Mouse (Mus musculus): ENCODE data around the gene Serpina3j. TPM values are rescaled to one million over a fixed set of nuclear protein-coding genes. Genes with fewer than 3 reads are reported as not detected.
"Not testable (repeated sequence)": the region's sequence is repeated elsewhere in the genome, so short reads cannot be mapped to it uniquely, and the experiment has no call there.

The Serpina3j gene
- total and polyA plus RNA-seq, 3 experiments, result not detected

- H3K9ac ChIP-seq (ENCODE audit: insufficient read depth, low read depth), result no peak overlapping the region
- no peak overlapping the region for H3K4me3 ChIP-seq (replicated peaks in 1 of 3; ENCODE audit: low read depth in 2 of 3, low read length in 2 of 3, poor library complexity in 1 of 3)
- no peaks in the 10 kb centered on the region for H3K9me3 ChIP-seq (replicated peaks; ENCODE audit: low read length)
- no peak for TF ChIP-seq MAFK (IDR thresholded peaks at IDR 0.05; ENCODE audit: insufficient replicate concordance, low read length)
- no peak for TF ChIP-seq ZMIZ1 (IDR thresholded peaks at IDR 0.05; ENCODE audit: low read depth, low read length)
- TF ChIP-seq ZNF384 (IDR thresholded peaks at IDR 0.05; ENCODE audit: low read depth, low read length), result no peak
- no peak for TF ChIP-seq HCFC1 (IDR thresholded peaks at IDR 0.05; ENCODE audit: low read depth, low read length)
- no peak for TF ChIP-seq NELFE (IDR thresholded peaks at IDR 0.05; ENCODE audit: low read depth, low read length)
- dilution Hi-C loops (cut with MboI; ENCODE audit: extremely low pct_ligation_motif_present, extremely low pct_unique_long_range_greater_than_20kb, low sequenced_read_pairs), result no loop called here
- no peak for DNase-seq (ENCODE audit: extremely low read depth)
- H3K27ac ChIP-seq (ENCODE audit: insufficient read depth, low read depth), result no peak overlapping the region
- H3K36me3 ChIP-seq (replicated peaks in 1 of 2; ENCODE audit: control insufficient read depth in 1 of 2, insufficient read depth in 1 of 2, low read length in 1 of 2), result no peaks in the 10 kb centered on the region
- no peaks in the 10 kb centered on the region for H3K79me2 ChIP-seq (replicated peaks; ENCODE audit: control insufficient read depth, extremely low read depth, insufficient read depth, poor library complexity, severe bottlenecking)
- no peak overlapping the region for H3K4me2 ChIP-seq (ENCODE audit: insufficient read depth, low read depth, poor library complexity, severe bottlenecking)
- H3K4me1 ChIP-seq (ENCODE audit: control insufficient read depth in 1 of 2, insufficient read depth in 2 of 2), result no peaks in the 10 kb centered on the region
- in situ Hi-C loops (cut with MboI; ENCODE audit: low pct_ligation_motif_present, low pct_unique_long_range_greater_than_20kb, low sequenced_read_pairs), result no loop called here
- peaks cover 9% of the 10 kb centered on the region for H3K27me3 ChIP-seq (replicated peaks)
Measured at GRCm38 (mm10) chr12:104347091-104347490, 32.7 kb downstream of the Serpina3j start.

- H3K27ac ChIP-seq (ENCODE audit: insufficient read depth, low read depth); H3K4me3 ChIP-seq (replicated peaks in 1 of 3; ENCODE audit: low read depth in 2 of 3, low read length in 2 of 3, poor library complexity in 1 of 3); H3K79me2 ChIP-seq (replicated peaks; ENCODE audit: control insufficient read depth, extremely low read depth, insufficient read depth, poor library complexity, severe bottlenecking); H3K9me3 ChIP-seq (replicated peaks; ENCODE audit: low read length); H3K4me1 ChIP-seq (ENCODE audit: control insufficient read depth in 1 of 2, insufficient read depth in 2 of 2); H3K4me2 ChIP-seq (ENCODE audit: insufficient read depth, low read depth, poor library complexity, severe bottlenecking); dilution Hi-C loops (cut with MboI; ENCODE audit: extremely low pct_ligation_motif_present, extremely low pct_unique_long_range_greater_than_20kb, low sequenced_read_pairs); in situ Hi-C loops (cut with MboI; ENCODE audit: low pct_ligation_motif_present, low pct_unique_long_range_greater_than_20kb, low sequenced_read_pairs); H3K9ac ChIP-seq (ENCODE audit: insufficient read depth, low read depth); H3K36me3 ChIP-seq (replicated peaks in 1 of 2; ENCODE audit: control insufficient read depth in 1 of 2, insufficient read depth in 1 of 2, low read length in 1 of 2): not testable (repeated sequence)
- peak; percentile 39 for DNase-seq (ENCODE audit: extremely low read depth)
- TF ChIP-seq CTCF (conservative IDR thresholded peaks at IDR 0.05 in 1 of 2, IDR thresholded peaks at IDR 0.05 in 1 of 2; ENCODE audit: low read depth in 2 of 2, low read length in 2 of 2), result peak; percentile 58 to 71
- TF ChIP-seq RAD21 (IDR thresholded peaks at IDR 0.05; ENCODE audit: low read depth, low read length), result peak; percentile 37
- TF ChIP-seq SMC3 (IDR thresholded peaks at IDR 0.05; ENCODE audit: low read depth, low read length), result peak; percentile 59
- peaks cover 44% of the 10 kb centered on the region for H3K27me3 ChIP-seq (replicated peaks)
Measured at GRCm38 (mm10) chr12:104351812-104352211, 37.5 kb downstream of the Serpina3j start.

- no peak for DNase-seq (ENCODE audit: extremely low read depth)
- Histone ChIP-seq H3K9ac (ENCODE audit: insufficient read depth, low read depth) (no peak overlapping the region), H3K27me3 (replicated peaks) (peaks cover 60% of the 10 kb centered on the region), H3K4me1 (ENCODE audit: control insufficient read depth in 1 of 2, insufficient read depth in 2 of 2) (no peaks in the 10 kb centered on the region), H3K79me2 (replicated peaks; ENCODE audit: control insufficient read depth, extremely low read depth, insufficient read depth, poor library complexity, severe bottlenecking) (no peaks in the 10 kb centered on the region), H3K9me3 (replicated peaks; ENCODE audit: low read length) (no peaks in the 10 kb centered on the region), H3K36me3 (replicated peaks in 1 of 2; ENCODE audit: control insufficient read depth in 1 of 2, insufficient read depth in 1 of 2, low read length in 1 of 2) (no peaks in the 10 kb centered on the region), H3K27ac (ENCODE audit: insufficient read depth, low read depth) (no peak overlapping the region), H3K4me2 (ENCODE audit: insufficient read depth, low read depth, poor library complexity, severe bottlenecking) (no peak overlapping the region), H3K4me3 (replicated peaks in 1 of 3; ENCODE audit: low read depth in 2 of 3, low read length in 2 of 3, poor library complexity in 1 of 3) (no peak overlapping the region)
- in situ Hi-C loops (cut with MboI; ENCODE audit: low pct_ligation_motif_present, low pct_unique_long_range_greater_than_20kb, low sequenced_read_pairs), result no loop called here
- dilution Hi-C loops (cut with MboI; ENCODE audit: extremely low pct_ligation_motif_present, extremely low pct_unique_long_range_greater_than_20kb, low sequenced_read_pairs), result no loop called here
- no peak for TF ChIP-seq MXI1 (IDR thresholded peaks at IDR 0.05; ENCODE audit: low read depth, low read length)
- TF ChIP-seq E2F4 (IDR thresholded peaks at IDR 0.05; ENCODE audit: insufficient replicate concordance, low read depth, low read length), result no peak
- no peak for TF ChIP-seq TCF12 (IDR thresholded peaks at IDR 0.05; ENCODE audit: low read depth, low read length)
- no peak for TF ChIP-seq MAFK (IDR thresholded peaks at IDR 0.05; ENCODE audit: insufficient replicate concordance, low read length)
- TF ChIP-seq ZMIZ1 (IDR thresholded peaks at IDR 0.05; ENCODE audit: low read depth, low read length), result no peak
- no peak for TF ChIP-seq CHD1 (IDR thresholded peaks at IDR 0.05; ENCODE audit: low read depth, low read length)
- TF ChIP-seq JUND (conservative IDR thresholded peaks at IDR 0.05; ENCODE audit: low read depth, low read length), result no peak
- no peak for TF ChIP-seq ZKSCAN1 (IDR thresholded peaks at IDR 0.05; ENCODE audit: borderline replicate concordance, low read depth, low read length)
- no peak for TF ChIP-seq POLR2A (IDR thresholded peaks at IDR 0.05; ENCODE audit: low read depth, low read length)
- no peak for TF ChIP-seq CHD2 (IDR thresholded peaks at IDR 0.05; ENCODE audit: low read length)
- TF ChIP-seq ZC3H11A (IDR thresholded peaks at IDR 0.05; ENCODE audit: low read depth, low read length), result no peak
- no peak for TF ChIP-seq PAX5 (IDR thresholded peaks at IDR 0.05; ENCODE audit: low read length)
- no peak for TF ChIP-seq ELF1 (IDR thresholded peaks at IDR 0.05; ENCODE audit: low read depth, low read length)
- no peak for TF ChIP-seq ETS1 (conservative IDR thresholded peaks at IDR 0.05; ENCODE audit: low read depth, low read length)
- TF ChIP-seq CTCF (conservative IDR thresholded peaks at IDR 0.05 in 1 of 2, IDR thresholded peaks at IDR 0.05 in 1 of 2; ENCODE audit: low read depth in 2 of 2, low read length in 2 of 2), result no peak
- TF ChIP-seq IRF4 (IDR thresholded peaks at IDR 0.05; ENCODE audit: low read depth, low read length), result no peak
Measured at GRCm38 (mm10) chr12:104356006-104356405, 41.7 kb downstream of the Serpina3j start.
